Mouse (Mus musculus) midbrain, embryonic 10.5 days (tissue): ENCODE results near the gene Ccdc96. TPM values are rescaled to one million over a fixed set of nuclear protein-coding genes. Genes with fewer than 3 reads are reported as not detected.

Experiments
- DNase-seq: peaks from one replicate; pipeline ENCODE4 v3.0.0-alpha.2; 2017; ENCODE audit warnings: low spot score
- H3K27ac ChIP-seq: fragments of 300-500 bp; sonication (generic); replicated peaks from 2 replicates; pipeline ENCODE4 v1.5.1; 2016; ENCODE audit warnings: mild to moderate bottlenecking
- H3K27me3 ChIP-seq: fragments of 300-500 bp; sonication (generic); 2 replicates; pipeline ENCODE4 v1.6.1; 2016; ENCODE audit warnings: low read depth, mild to moderate bottlenecking; ENCODE audit not compliant: poor library complexity, severe bottlenecking
- H3K36me3 ChIP-seq: fragments of 300-500 bp; sonication (generic); 2 replicates; pipeline ENCODE4 v1.6.1; 2016; ENCODE audit warnings: mild to moderate bottlenecking, moderate library complexity
- H3K4me1 ChIP-seq: fragments of 300-500 bp; sonication (generic); 2 replicates; pipeline ENCODE4 v1.6.1; 2016
- H3K4me3 ChIP-seq: fragments of 300-500 bp; sonication (generic); 2 replicates; pipeline ENCODE4 v1.5.1; 2016; ENCODE audit warnings: mild to moderate bottlenecking, moderate library complexity
- H3K9me3 ChIP-seq: fragments of 300-500 bp; sonication (generic); replicated peaks from 2 replicates; pipeline ENCODE4 v1.6.1; 2016; ENCODE audit warnings: mild to moderate bottlenecking
- WGBS: fragments of 180-500 bp; shearing (Covaris S2); methylation state at CpG from one replicate; pipeline ENCODE4 v1.1.7; 2016; 5-methylcytosine and 5-hydroxymethylcytosine counted together
- polyA plus RNA-seq: library from polyadenylated mRNA; unstranded; fragments of >200 nt; fragmentation: Nextera tagmentation; extraction: Ambion mirVana; gene quantifications from 2 replicates; pipeline ENCODE4 v1.2.1, GENCODE M21; 2016

Gene Ccdc96
- polyA plus RNA-seq, 1 experiment from 2014 or later: 5.0 TPM

GRCm38 (mm10) chr5:36479735-36480134, 4.7 kb upstream of the Ccdc96 start:
- H3K4me3 ChIP-seq: no peak overlapping the region
- 88% methylated on average over 2 of the region's 2 CpGs for whole genome bisulfite sequencing
- H3K4me1 ChIP-seq: peaks cover 42% of the 10 kb centered on the region
- H3K27me3 ChIP-seq: no peaks in the 10 kb centered on the region
- H3K9me3 ChIP-seq: no peaks in the 10 kb centered on the region
- H3K27ac ChIP-seq: no peak overlapping the region
- H3K36me3 ChIP-seq: peaks cover 41% of the 10 kb centered on the region
- DNase-seq: no peak

- 91% methylated on average over 4 of the region's 4 CpGs for WGBS
Observed at GRCm38 (mm10) chr5:36480398-36480797, 4.0 kb upstream of the Ccdc96 start.

GRCm38 (mm10) chr5:36481114-36481513, 3.3 kb upstream of the Ccdc96 start:
- Histone ChIP-seq H3K27ac (no peak overlapping the region), H3K9me3 (peaks cover 6% of the 10 kb centered on the region; the same call in 1 of the 2 replicates), H3K4me3 (no peak overlapping the region; the same call in 1 of the 2 replicates), H3K36me3 (peaks cover 32% of the 10 kb centered on the region), H3K4me1 (peaks cover 54% of the 10 kb centered on the region), H3K27me3 (peaks cover 11% of the 10 kb centered on the region)
- no peak for DNase-seq
- WGBS: 77% methylated on average over 1 of the region's 1 CpGs

More at GRCm38 (mm10) chr5:36480398-36480797, 4.0 kb upstream of the Ccdc96 start:
- H3K9me3 ChIP-seq: peaks cover 2% of the 10 kb centered on the region; the same call in 1 of the 2 replicates
- peaks cover 37% of the 10 kb centered on the region for H3K36me3 ChIP-seq
- peaks cover 49% of the 10 kb centered on the region for H3K4me1 ChIP-seq
- no peak overlapping the region for H3K27ac ChIP-seq
- DNase-seq: no peak
- H3K4me3 ChIP-seq: no peak overlapping the region
- peaks cover 4% of the 10 kb centered on the region for H3K27me3 ChIP-seq

- H3K36me3 ChIP-seq: peaks cover 19% of the 10 kb centered on the region
- 3% methylated on average over 58 of the region's 58 CpGs for WGBS
- H3K27ac ChIP-seq: peak overlapping the region; percentile 91
- peak overlapping the region; percentile 92 for H3K4me3 ChIP-seq
- peaks cover 54% of the 10 kb centered on the region for H3K4me1 ChIP-seq
- H3K27me3 ChIP-seq: peaks cover 16% of the 10 kb centered on the region
- peaks cover 6% of the 10 kb centered on the region; the same call in 1 of the 2 replicates for H3K9me3 ChIP-seq
- peak; percentile 67 for DNase-seq
Observed at GRCm38 (mm10) chr5:36483203-36484101, 936 bp upstream of the Ccdc96 start.

GRCm38 (mm10) chr5:36485306-36485705, 918 bp downstream of the Ccdc96 start:
- H3K27me3 ChIP-seq: peaks cover 16% of the 10 kb centered on the region
- WGBS: 36% methylated on average over 19 of the region's 19 CpGs
- peaks cover 41% of the 10 kb centered on the region for H3K4me1 ChIP-seq
- peak; percentile 16 for DNase-seq
- H3K36me3 ChIP-seq: peaks cover 15% of the 10 kb centered on the region
- peaks cover 6% of the 10 kb centered on the region; the same call in 1 of the 2 replicates for H3K9me3 ChIP-seq
- peak overlapping the region; percentile 84 for H3K27ac ChIP-seq
- peak overlapping the region; percentile 92 for H3K4me3 ChIP-seq

GRCm38 (mm10) chr5:36489225-36489624, 4.8 kb downstream of the Ccdc96 start:
- peaks cover 36% of the 10 kb centered on the region for H3K36me3 ChIP-seq
- H3K9me3 ChIP-seq: peaks cover 6% of the 10 kb centered on the region; the same call in 1 of the 2 replicates
- WGBS: 63% methylated on average over 2 of the region's 2 CpGs
- DNase-seq: peak; percentile 24
- peaks cover 14% of the 10 kb centered on the region for H3K4me1 ChIP-seq
- H3K4me3 ChIP-seq: no peak overlapping the region
- no peak overlapping the region for H3K27ac ChIP-seq
- H3K27me3 ChIP-seq: peaks cover 16% of the 10 kb centered on the region

GRCm38 (mm10) chr5:36493919-36494318, 9.5 kb downstream of the Ccdc96 start:
- no peak for DNase-seq
- WGBS: 91% methylated on average over 6 of the region's 6 CpGs
- Histone ChIP-seq H3K27ac (no peak overlapping the region), H3K9me3 (no peaks in the 10 kb centered on the region), H3K4me1 (no peaks in the 10 kb centered on the region), H3K4me3 (no peak overlapping the region), H3K27me3 (no peaks in the 10 kb centered on the region), H3K36me3 (peaks cover 67% of the 10 kb centered on the region)

- no peaks in the 10 kb centered on the region for H3K27me3 ChIP-seq
- peaks cover 72% of the 10 kb centered on the region for H3K36me3 ChIP-seq
- H3K9me3 ChIP-seq: no peaks in the 10 kb centered on the region
- H3K4me3 ChIP-seq: no peak overlapping the region
- H3K4me1 ChIP-seq: no peaks in the 10 kb centered on the region
- H3K27ac ChIP-seq: no peak overlapping the region
- DNase-seq: no peak
- WGBS: 97% methylated on average over 9 of the region's 9 CpGs
Observed at GRCm38 (mm10) chr5:36494709-36495108, 10.3 kb downstream of the Ccdc96 start.

- no peaks in the 10 kb centered on the region for H3K4me1 ChIP-seq
- H3K4me3 ChIP-seq: no peak overlapping the region
- peaks cover 96% of the 10 kb centered on the region for H3K36me3 ChIP-seq
- 91% methylated on average over 7 of the region's 7 CpGs for WGBS
- DNase-seq: no peak
- no peaks in the 10 kb centered on the region for H3K27me3 ChIP-seq
- no peaks in the 10 kb centered on the region for H3K9me3 ChIP-seq
- no peak overlapping the region for H3K27ac ChIP-seq
Observed at GRCm38 (mm10) chr5:36505235-36505634, 20.8 kb downstream of the Ccdc96 start.

- H3K36me3 ChIP-seq: peaks cover 96% of the 10 kb centered on the region
- H3K4me1 ChIP-seq: no peaks in the 10 kb centered on the region
- no peaks in the 10 kb centered on the region for H3K27me3 ChIP-seq
- no peak overlapping the region for H3K4me3 ChIP-seq
- DNase-seq: no peak
- H3K9me3 ChIP-seq: no peaks in the 10 kb centered on the region
- H3K27ac ChIP-seq: no peak overlapping the region
- 77% methylated on average over 5 of the region's 5 CpGs for WGBS
Observed at GRCm38 (mm10) chr5:36505643-36506042, 21.3 kb downstream of the Ccdc96 start.

GRCm38 (mm10) chr5:36508351-36508750, 24.0 kb downstream of the Ccdc96 start:
- Histone ChIP-seq H3K4me1 (no peaks in the 10 kb centered on the region), H3K27me3 (no peaks in the 10 kb centered on the region), H3K27ac (no peak overlapping the region), H3K4me3 (no peak overlapping the region), H3K36me3 (peaks cover 96% of the 10 kb centered on the region), H3K9me3 (no peaks in the 10 kb centered on the region)
- WGBS: 94% methylated on average over 10 of the region's 10 CpGs
- DNase-seq: no peak

GRCm38 (mm10) chr5:36510956-36511355, 26.6 kb downstream of the Ccdc96 start:
- no peaks in the 10 kb centered on the region for H3K4me1 ChIP-seq
- H3K27me3 ChIP-seq: no peaks in the 10 kb centered on the region
- peaks cover 91% of the 10 kb centered on the region for H3K36me3 ChIP-seq
- DNase-seq: no peak
- 91% methylated on average over 2 of the region's 2 CpGs for WGBS
- no peak overlapping the region for H3K27ac ChIP-seq
- H3K4me3 ChIP-seq: no peak overlapping the region
- H3K9me3 ChIP-seq: no peaks in the 10 kb centered on the region

GRCm38 (mm10) chr5:36515126-36515525, 30.7 kb downstream of the Ccdc96 start:
- H3K36me3 ChIP-seq: peaks cover 94% of the 10 kb centered on the region
- no peak overlapping the region for H3K4me3 ChIP-seq
- H3K4me1 ChIP-seq: no peaks in the 10 kb centered on the region
- no peaks in the 10 kb centered on the region for H3K27me3 ChIP-seq
- no peak overlapping the region for H3K27ac ChIP-seq
- WGBS: 94% methylated on average over 1 of the region's 1 CpGs
- DNase-seq: no peak
- no peaks in the 10 kb centered on the region for H3K9me3 ChIP-seq
